Mouse (Mus musculus) embryonic facial prominence, embryonic 14.5 days (tissue): ENCODE results near the gene Uckl1. TPM values are rescaled to one million over a fixed set of nuclear protein-coding genes. Genes with fewer than 3 reads are reported as not detected.

Experiments
- ATAC-seq: fragments of 200-750 bp; cut with Nextera tagmentation; 2 replicates; pipeline ENCODE4 v1.8.0; 2017; ENCODE audit warnings: low read depth, moderate number of reproducible peaks, moderate TSS enrichment
- DNase-seq: peaks from one replicate; pipeline ENCODE4 v3.0.0-alpha.2; 2015; ENCODE audit warnings: low spot score
- H3K27ac ChIP-seq: fragments of 300-500 bp; sonication (generic); replicated peaks from 2 replicates; pipeline ENCODE4 v1.5.1; 2014; ENCODE audit warnings: low read depth, mild to moderate bottlenecking, low read length, moderate library complexity
- H3K27me3 ChIP-seq: fragments of 300-500 bp; sonication (generic); replicated peaks from 2 replicates; pipeline ENCODE4 v1.6.1; 2014; ENCODE audit warnings: low read length; ENCODE audit not compliant: control insufficient read depth, insufficient read depth
- H3K36me3 ChIP-seq: fragments of 300-500 bp; sonication (generic); 2 replicates; pipeline ENCODE4 v1.6.1; 2014; ENCODE audit warnings: low read length, mixed read lengths; ENCODE audit not compliant: control insufficient read depth, insufficient read depth
- H3K4me1 ChIP-seq: fragments of 300-500 bp; sonication (generic); 2 replicates; pipeline ENCODE4 v1.6.1; 2014; ENCODE audit warnings: antibody characterized with exemption, low read length; ENCODE audit not compliant: control insufficient read depth, insufficient read depth
- H3K4me2 ChIP-seq: fragments of 300-500 bp; sonication (generic); 2 replicates; pipeline ENCODE4 v1.6.1; 2014; ENCODE audit warnings: low read depth, mild to moderate bottlenecking, low read length, moderate library complexity, mixed read lengths
- H3K4me3 ChIP-seq: fragments of 300-500 bp; sonication (generic); 2 replicates; pipeline ENCODE4 v1.5.1; 2014; ENCODE audit warnings: low read depth, mild to moderate bottlenecking, low read length
- H3K9ac ChIP-seq: fragments of 300-500 bp; sonication (generic); 2 replicates; pipeline ENCODE4 v1.6.1; 2014; ENCODE audit warnings: low read depth, mild to moderate bottlenecking, low read length, moderate library complexity, mixed read lengths
- H3K9me3 ChIP-seq: fragments of 300-500 bp; sonication (generic); 2 replicates; pipeline ENCODE4 v1.6.1; 2016; ENCODE audit warnings: low read length; ENCODE audit not compliant: control insufficient read depth
- WGBS: fragments of 180-500 bp; shearing (Covaris S2); extraction: QIAGEN DNeasy Blood & Tissue Kit; methylation state at CpG from one replicate; pipeline ENCODE4 v1.1.7; 2014; 5-methylcytosine and 5-hydroxymethylcytosine counted together
- polyA plus RNA-seq: library from polyadenylated mRNA; unstranded; fragments of >200 nt; fragmentation: Nextera tagmentation; extraction: Ambion mirVana; gene quantifications from 2 replicates; pipeline ENCODE4 v1.2.1, GENCODE M21; 2014

The Uckl1 gene
- polyA plus RNA-seq, 1 experiment from 2014 or later = 45.2 TPM

GRCm38 (mm10) chr2:181578790-181579618 lies 5.7 kb downstream of the Uckl1 start:
- Histone ChIP-seq H3K36me3 (peaks cover 6% of the 10 kb centered on the region), H3K27ac (no peak overlapping the region), H3K4me2 (no peak overlapping the region), H3K4me1 (peaks cover 10% of the 10 kb centered on the region), H3K27me3 (no peaks in the 10 kb centered on the region), H3K9me3 (no peaks in the 10 kb centered on the region), H3K9ac (peak overlapping the region; percentile 40; the same call in 1 of the 2 replicates), H3K4me3 (no peak overlapping the region)
- 43% methylated on average over 5 of the region's 5 CpGs for WGBS
- no peak for ATAC-seq
- peak; percentile 13 for DNase-seq

GRCm38 (mm10) chr2:181577981-181578581 lies 6.6 kb downstream of the Uckl1 start:
- H3K36me3 ChIP-seq = peaks cover 8% of the 10 kb centered on the region
- H3K9ac ChIP-seq = no peak overlapping the region
- ATAC-seq (no peak), DNase-seq (no peak)
- no peak overlapping the region for H3K4me3 ChIP-seq
- H3K27ac ChIP-seq = no peak overlapping the region
- H3K4me2 ChIP-seq = no peak overlapping the region
- peaks cover 10% of the 10 kb centered on the region for H3K4me1 ChIP-seq
- no peaks in the 10 kb centered on the region for H3K9me3 ChIP-seq
- H3K27me3 ChIP-seq = no peaks in the 10 kb centered on the region
- WGBS = 82% methylated on average over 7 of the region's 7 CpGs

GRCm38 (mm10) chr2:181577126-181577525 lies 7.6 kb downstream of the Uckl1 start:
- WGBS = 70% methylated on average over 2 of the region's 2 CpGs
- ATAC-seq (no peak), DNase-seq (no peak)
- Histone ChIP-seq H3K27me3 (no peaks in the 10 kb centered on the region), H3K4me2 (no peak overlapping the region), H3K36me3 (peaks cover 15% of the 10 kb centered on the region; the same call in 1 of the 2 replicates), H3K9me3 (no peaks in the 10 kb centered on the region), H3K9ac (no peak overlapping the region), H3K4me3 (no peak overlapping the region), H3K27ac (no peak overlapping the region), H3K4me1 (peaks cover 10% of the 10 kb centered on the region)

- no peak for ATAC-seq
- 85% methylated on average over 2 of the region's 2 CpGs for WGBS
- Histone ChIP-seq H3K27ac (no peak overlapping the region), H3K27me3 (no peaks in the 10 kb centered on the region), H3K4me3 (no peak overlapping the region), H3K4me2 (no peak overlapping the region), H3K9me3 (no peaks in the 10 kb centered on the region), H3K4me1 (peaks cover 10% of the 10 kb centered on the region), H3K36me3 (peaks cover 15% of the 10 kb centered on the region; the same call in 1 of the 2 replicates), H3K9ac (no peak overlapping the region)
- DNase-seq = no peak
These were observed 8.1 kb downstream of the Uckl1 start for GRCm38 (mm10) chr2:181576613-181577012.

DNA sequence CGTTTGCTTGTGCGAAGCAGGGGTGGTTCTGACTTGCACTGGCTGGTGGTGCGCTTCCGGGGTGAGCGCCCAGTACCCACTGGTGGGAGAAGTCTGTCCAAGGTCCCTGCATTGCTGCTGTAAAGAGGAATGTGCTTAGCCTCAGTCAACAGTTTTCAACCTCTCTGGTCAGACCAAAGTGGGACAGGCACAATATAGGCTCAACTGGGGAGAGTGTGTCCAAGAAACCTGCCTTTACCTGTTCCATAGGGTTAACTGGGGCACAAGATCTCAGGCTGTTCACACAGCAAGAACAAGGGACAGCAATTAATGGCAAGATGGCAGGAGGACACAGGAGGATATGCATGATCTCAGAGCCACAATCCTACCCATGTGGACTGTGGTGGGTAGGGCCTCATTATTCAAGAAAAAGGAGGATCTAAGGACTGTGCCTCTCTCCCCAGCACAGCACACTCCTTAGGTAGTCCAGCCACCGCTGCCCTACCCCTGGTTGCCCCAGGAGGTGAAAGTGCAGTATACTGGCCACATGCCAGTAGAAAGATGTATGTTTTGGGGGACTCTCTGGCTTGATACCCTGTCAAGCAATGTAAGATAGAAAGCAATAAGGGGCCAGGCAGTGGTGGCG lies 9.7 kb downstream of the Uckl1 start:
- no peak overlapping the region for H3K4me2 ChIP-seq
- H3K27me3 ChIP-seq = no peaks in the 10 kb centered on the region
- H3K9me3 ChIP-seq = no peaks in the 10 kb centered on the region
- no peak overlapping the region for H3K4me3 ChIP-seq
- DNase-seq (no peak), ATAC-seq (no peak)
- H3K9ac ChIP-seq = no peak overlapping the region
- H3K27ac ChIP-seq = no peak overlapping the region
- 0 out of 2 replicates have a peak, but pooled peaks cover 1% of the 10 kb centered on the region for H3K4me1 ChIP-seq
- 91% methylated on average over 7 of the region's 7 CpGs for WGBS
- H3K36me3 ChIP-seq = peaks cover 15% of the 10 kb centered on the region; the same call in 1 of the 2 replicates

DNA sequence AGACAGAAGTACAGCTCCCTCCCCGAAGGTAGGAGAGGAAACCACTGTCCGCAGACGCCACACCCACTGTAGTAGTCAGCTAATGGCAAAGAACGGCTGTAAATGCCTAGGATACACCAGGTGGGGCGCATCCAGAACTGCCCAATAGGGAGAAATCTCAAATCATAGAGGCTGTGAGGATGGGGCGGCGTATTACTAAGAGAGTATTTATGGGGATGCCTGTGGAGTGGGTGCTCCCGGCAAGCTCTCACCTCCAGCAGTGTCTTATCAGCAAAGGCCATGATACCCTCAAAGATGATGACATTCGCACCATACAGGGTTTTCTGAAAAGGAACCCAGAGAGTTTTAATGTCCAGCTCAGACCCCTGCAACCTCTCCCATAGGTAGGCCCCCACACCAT lies 10.7 kb downstream of the Uckl1 start:
- Histone ChIP-seq H3K4me2 (no peak overlapping the region), H3K4me1 (no peaks in the 10 kb centered on the region), H3K27me3 (no peaks in the 10 kb centered on the region), H3K9me3 (no peaks in the 10 kb centered on the region), H3K27ac (no peak overlapping the region), H3K4me3 (no peak overlapping the region), H3K9ac (no peak overlapping the region), H3K36me3 (peaks cover 25% of the 10 kb centered on the region; the same call in 1 of the 2 replicates)
- ATAC-seq = no peak
- 91% methylated on average over 9 of the region's 9 CpGs for WGBS
- no peak for DNase-seq

- WGBS = 90% methylated on average over 14 of the region's 15 CpGs
These were observed 11.5 kb downstream of the Uckl1 start for GRCm38 (mm10) chr2:181572921-181573920.

More at GRCm38 (mm10) chr2:181572921-181573920, 11.5 kb downstream of the Uckl1 start:
- Histone ChIP-seq H3K9me3 (no peaks in the 10 kb centered on the region), H3K9ac (no peak overlapping the region), H3K4me2 (no peak overlapping the region), H3K4me3 (no peak overlapping the region), H3K36me3 (peaks cover 29% of the 10 kb centered on the region; the same call in 1 of the 2 replicates), H3K27me3 (no peaks in the 10 kb centered on the region), H3K4me1 (no peaks in the 10 kb centered on the region), H3K27ac (no peak overlapping the region)
- ATAC-seq = no peak
- no peak for DNase-seq
